Mouse (Mus musculus) ovary, postnatal 10 days (tissue): ENCODE results near the gene Itga8.

Source experiments
- DNase-seq: peaks from one replicate; pipeline ENCODE4 v3.0.0; 2022; ENCODE audit warnings: low spot score

Gene Itga8

GRCm38 (mm10) chr2:12301431-12302170 lies at the start of gene Itga8:
Gene Itga8 (minus strand): TSS chr2:12301922.
- peak; percentile 85 for DNase-seq

GRCm38 (mm10) chr2:12348914-12349313 lies 47.2 kb upstream of the Itga8 start:
- no peak for DNase-seq

GRCm38 (mm10) chr2:12331962-12332361 lies 30.2 kb upstream of the Itga8 start:
- DNase-seq, result no peak

GRCm38 (mm10) chr2:12329620-12330019 lies 27.9 kb upstream of the Itga8 start:
- DNase-seq, result no peak

GRCm38 (mm10) chr2:12329068-12329407 lies 27.3 kb upstream of the Itga8 start:
- DNase-seq, result no peak

GRCm38 (mm10) chr2:12328355-12329067 lies 26.8 kb upstream of the Itga8 start:
- no peak for DNase-seq

GRCm38 (mm10) chr2:12327691-12328354 lies 26.1 kb upstream of the Itga8 start:
- DNase-seq, result no peak

- DNase-seq, result no peak
Observed at GRCm38 (mm10) chr2:12327216-12327615, 25.5 kb upstream of the Itga8 start.

GRCm38 (mm10) chr2:12325868-12326267 lies 24.1 kb upstream of the Itga8 start:
- DNase-seq, result no peak

GRCm38 (mm10) chr2:12325417-12325816 lies 23.7 kb upstream of the Itga8 start:
- DNase-seq, result no peak

- no peak for DNase-seq
Observed at GRCm38 (mm10) chr2:12320914-12321313, 19.2 kb upstream of the Itga8 start.

GRCm38 (mm10) chr2:12318715-12319114 lies 17.0 kb upstream of the Itga8 start:
- no peak for DNase-seq

- DNase-seq, result no peak
Observed at GRCm38 (mm10) chr2:12318036-12318435, 16.3 kb upstream of the Itga8 start.

- DNase-seq, result no peak
Observed at GRCm38 (mm10) chr2:12317343-12317742, 15.6 kb upstream of the Itga8 start.

- DNase-seq, result no peak
Observed at GRCm38 (mm10) chr2:12316361-12316760, 14.6 kb upstream of the Itga8 start.

- no peak for DNase-seq
Observed at GRCm38 (mm10) chr2:12314028-12314427, 12.3 kb upstream of the Itga8 start.

- DNase-seq, result no peak
Observed at GRCm38 (mm10) chr2:12308466-12308865, 6.7 kb upstream of the Itga8 start.

GRCm38 (mm10) chr2:12307311-12307710 lies 5.6 kb upstream of the Itga8 start:
- no peak for DNase-seq

GRCm38 (mm10) chr2:12305064-12305650 lies 3.4 kb upstream of the Itga8 start:
- no peak for DNase-seq

- no peak for DNase-seq
Observed at GRCm38 (mm10) chr2:12300449-12301228, 1.1 kb downstream of the Itga8 start.

- no peak for DNase-seq
Observed at GRCm38 (mm10) chr2:12297287-12297686, 4.4 kb downstream of the Itga8 start.

- DNase-seq, result no peak
Observed at GRCm38 (mm10) chr2:12295150-12295549, 6.6 kb downstream of the Itga8 start.
